Mouse (Mus musculus) lung, postnatal 10 days (tissue): ENCODE measurements around the gene Sik3.

Experiments
- DNase-seq: peaks from one replicate; pipeline ENCODE4 v3.0.0; 2021

The Sik3 gene

DNA sequence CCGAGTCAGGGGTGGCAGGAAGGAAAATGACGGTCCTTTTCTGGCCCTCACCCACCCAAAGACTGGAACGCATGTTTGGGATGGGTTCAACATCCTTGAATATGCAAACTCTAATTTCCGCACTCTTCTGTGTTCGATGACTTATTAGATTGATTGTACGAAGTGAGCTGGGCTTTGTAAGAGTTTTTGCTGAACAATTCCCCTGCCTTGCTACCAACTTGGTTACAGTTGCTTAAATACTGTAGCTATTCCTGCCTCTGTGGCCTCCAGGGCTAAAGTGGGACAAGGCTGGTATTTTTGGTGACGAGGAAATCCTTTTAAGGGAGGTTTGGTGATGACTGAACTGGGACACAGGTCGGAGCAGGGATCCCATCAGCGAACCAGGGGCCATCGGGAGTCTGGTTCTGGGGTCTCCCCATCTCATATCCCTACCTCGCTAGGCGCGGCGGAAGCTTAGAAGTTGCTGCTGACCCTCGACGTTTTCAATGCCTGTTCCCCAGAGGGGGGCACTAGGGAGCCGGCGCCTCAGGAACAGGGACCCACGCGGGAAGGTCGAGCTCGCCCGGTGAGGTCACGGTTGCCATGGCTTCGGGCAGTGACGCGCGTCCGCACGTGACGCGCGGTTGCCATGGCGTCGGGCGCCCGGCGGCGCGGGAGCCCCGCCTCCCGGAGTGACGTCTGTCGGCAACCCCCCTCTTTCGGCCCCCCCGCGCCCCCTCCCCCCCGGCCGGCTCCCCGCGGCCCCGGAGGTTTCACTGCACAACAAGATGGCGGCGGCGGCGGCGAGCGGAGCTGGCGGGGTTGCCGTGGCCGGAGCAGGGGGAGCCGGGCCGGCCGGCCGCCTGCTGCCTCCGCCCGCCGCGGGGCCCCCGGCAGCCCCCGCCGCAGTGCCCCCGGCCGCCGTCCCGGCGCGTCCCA lies at the start of gene Sik3, which contains the start of gene Pafah1b2:
Gene Sik3 (plus strand): TSS at position 730 of the 918 bp plus-strand sequence.
Gene Pafah1b2 (minus strand): TSS at position 600 of the 918 bp plus-strand sequence.
- peak; percentile 96 for DNase-seq

DNA sequence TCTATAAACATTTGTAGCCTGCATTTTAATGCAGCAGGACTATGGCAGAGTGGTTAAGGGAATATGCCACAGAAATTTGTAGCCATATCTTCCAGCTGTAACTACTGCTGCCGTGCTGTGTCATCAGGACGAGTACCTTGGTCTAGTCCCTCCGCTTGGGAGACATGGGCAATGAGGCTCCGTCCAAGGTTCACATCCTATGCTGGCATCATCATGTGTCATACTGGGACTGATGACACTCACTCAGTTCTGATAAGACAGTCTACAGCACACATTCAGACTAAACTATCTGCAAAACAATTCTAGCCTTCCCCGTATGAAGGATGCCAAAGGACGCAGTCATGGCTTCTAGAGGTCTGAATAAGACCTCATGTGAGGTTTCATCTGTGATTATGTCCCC lies 49.0 kb upstream of the Sik3 start:
- no peak for DNase-seq

DNA sequence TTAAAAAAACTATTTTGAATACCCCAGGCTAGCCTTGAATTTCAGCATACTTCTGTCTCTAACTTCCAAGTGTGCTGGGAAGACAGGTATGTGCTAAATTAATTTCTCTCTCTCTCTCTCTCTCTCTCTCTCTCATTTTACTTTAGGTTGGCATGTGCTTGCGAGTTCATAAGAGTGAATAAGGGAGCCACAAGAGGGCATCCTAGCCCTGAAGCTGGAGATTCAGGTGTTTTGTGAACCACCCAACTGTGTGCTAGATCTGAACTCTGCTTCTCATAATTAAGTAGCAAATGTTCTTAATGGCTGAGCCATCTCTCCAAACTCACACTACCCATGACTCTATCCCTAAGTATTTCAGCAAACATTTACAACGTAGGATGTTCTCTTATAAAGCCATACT lies 35.7 kb upstream of the Sik3 start:
- DNase-seq: no peak

DNA sequence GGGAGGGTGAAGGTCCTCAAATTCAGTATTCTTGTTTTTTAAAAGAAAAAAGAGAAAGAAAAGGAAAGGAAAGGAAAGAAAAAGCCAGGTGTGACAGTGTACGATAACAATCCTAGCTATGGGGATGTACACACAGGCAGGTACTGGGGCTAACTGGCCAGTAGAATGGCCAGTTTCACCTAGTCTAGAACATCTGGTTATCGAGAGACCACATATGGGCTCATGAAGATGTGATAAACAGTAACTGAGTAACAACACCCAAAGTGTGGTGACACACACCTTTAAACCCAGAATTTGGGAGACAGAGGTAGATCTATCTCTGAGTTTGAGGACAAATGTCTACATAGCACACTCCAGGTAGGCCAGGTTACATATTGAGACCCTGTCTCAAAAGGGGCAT lies 32.8 kb upstream of the Sik3 start:
- no peak for DNase-seq

DNA sequence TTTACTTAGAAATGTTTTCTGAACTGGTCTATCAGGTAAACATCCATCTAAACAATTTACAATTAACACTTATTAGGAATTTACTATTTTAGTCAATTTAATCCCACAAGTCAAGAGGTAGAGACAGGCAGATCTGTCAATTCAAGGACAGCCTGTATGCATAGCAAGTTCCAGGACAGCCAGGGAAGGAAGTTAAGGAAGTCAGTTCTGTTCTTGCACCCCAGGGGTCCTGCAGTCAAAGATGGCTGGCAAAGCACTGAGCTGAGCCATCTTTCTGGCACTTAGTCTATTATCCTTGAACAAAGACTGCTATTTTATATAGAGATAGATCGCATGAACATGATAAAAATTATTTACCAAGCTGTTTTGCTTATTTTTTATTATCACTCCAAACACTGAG lies 32.0 kb upstream of the Sik3 start:
- no peak for DNase-seq

DNA sequence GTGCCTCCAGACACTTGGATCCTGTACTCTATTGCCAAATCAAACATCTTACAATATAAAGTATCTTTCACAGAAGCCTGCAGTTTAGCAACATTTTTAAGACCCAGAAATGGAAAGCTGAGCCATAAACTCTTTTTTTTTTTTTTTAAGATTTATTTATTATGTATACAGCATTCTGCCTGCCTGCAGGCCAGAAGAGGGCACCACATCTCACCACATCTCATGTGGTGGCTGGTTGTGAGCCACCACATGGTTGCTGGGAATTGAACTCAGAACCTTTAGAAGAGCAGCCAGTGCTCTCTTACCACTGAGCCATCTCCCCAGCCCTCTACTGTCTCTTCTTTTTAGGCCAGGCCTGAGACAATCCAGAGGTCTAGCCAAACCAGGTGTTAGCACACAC lies 31.3 kb upstream of the Sik3 start:
- no peak for DNase-seq

DNA sequence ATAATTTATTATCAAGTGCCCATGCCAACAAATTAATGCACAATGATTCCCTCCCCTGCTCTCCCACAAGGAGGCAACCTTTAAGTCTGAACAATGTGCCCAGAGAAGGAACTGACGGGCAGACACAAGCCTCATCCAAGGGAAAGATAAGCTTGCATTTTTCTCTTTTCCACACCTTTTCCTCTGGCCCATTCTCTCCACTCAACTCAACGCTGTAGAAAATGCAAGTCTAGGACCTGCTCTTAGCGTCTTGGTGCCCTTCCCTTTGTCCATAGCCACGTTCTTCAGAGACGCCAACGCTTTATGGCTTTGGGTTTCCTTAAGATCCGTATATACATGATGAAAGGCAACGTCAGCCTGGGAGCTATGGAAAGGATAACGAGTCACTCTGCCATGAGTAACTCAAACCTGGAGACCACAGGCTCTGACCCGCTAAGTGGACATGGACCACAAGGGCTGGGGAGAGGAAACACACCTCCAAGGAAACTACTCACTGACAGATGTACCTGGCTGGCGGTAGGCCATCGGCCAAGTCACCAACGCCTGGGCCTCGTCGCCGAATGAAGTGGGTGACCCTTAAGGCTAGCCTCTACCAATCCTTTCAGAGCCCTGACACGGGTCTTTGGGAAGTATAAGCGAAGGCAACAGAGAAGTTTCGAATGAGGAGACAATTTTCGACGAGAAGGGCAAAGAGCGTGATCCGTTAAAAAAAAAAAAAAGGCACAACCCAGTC lies 28.8 kb upstream of the Sik3 start:
- DNase-seq: peak; percentile 34

DNA sequence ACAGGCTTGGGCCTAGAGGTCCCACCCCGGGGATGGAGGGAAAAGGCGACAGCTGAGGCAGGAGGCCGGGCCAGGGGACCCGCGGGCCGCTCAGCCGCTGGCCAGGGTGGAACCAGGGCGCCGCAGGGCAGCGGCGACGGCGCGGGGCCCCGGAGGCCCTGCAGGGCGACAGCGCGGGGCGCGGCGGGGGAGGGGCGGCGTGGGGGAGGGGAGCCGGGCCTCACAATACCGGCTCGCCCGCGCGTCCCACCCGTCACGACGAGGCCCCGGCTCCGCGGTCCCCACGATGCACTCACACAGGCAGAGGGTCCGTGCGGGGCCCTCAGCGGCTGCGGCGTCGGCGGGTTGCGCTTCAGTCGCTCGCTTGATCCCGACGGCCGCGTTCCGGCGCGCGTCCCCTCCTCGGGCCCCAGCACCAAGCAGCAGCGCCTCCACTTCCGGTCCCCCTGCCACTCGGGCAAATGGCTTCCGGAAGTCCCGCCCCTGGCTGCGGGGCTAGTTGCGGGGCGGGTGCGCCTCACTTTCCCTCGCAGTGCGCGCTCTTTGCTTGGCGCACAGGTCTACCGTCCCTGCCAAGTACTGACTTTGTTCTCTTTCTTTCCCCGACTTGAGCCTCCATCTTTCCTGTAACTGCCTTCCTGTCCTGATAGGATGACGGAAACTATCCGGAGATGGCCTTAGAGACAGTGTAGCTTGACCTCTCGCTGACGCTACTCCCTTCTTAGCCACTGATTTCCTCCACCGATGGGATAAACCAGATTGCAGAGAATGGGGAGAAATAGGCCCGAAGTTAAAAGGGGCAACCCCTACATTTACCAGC lies 28.0 kb upstream of the Sik3 start:
- DNase-seq: peak; percentile 92

DNA sequence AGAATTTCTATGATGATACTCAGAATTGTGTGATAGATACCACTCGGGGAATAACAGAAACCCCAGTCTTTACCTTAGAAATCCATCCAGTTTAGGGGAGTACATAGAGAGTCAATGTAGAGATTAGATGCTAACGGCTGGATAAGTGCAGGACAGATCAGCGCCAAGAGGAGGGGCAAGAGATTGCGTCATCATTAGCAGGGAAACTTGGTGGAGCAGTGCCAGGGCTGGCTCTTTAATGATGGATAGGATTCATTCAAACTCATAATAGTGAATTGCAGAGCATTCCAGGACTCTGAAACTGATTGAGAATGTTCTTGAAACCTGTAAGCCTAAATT lies 27.4 kb upstream of the Sik3 start:
- peak; percentile 89 for DNase-seq

DNA sequence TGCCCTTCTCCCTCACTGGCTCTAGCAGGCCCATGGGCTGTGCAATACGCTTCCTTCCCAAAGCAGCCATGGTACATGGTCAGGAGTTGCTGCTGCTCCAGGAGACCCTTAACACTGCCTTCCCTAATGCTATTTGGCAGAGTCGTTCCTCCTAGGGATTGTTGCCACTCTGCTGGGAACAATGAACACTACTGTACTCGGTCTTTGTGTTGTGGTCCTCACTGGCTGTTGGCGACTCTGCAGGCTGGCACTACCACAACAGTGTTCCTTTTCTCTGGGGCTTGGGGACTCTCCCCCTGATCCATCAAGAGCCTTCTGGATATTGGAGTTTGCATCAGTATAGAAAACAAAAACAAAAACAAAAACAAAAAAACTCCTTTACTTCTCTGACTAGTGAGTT lies 13.6 kb upstream of the Sik3 start:
- no peak for DNase-seq

DNA sequence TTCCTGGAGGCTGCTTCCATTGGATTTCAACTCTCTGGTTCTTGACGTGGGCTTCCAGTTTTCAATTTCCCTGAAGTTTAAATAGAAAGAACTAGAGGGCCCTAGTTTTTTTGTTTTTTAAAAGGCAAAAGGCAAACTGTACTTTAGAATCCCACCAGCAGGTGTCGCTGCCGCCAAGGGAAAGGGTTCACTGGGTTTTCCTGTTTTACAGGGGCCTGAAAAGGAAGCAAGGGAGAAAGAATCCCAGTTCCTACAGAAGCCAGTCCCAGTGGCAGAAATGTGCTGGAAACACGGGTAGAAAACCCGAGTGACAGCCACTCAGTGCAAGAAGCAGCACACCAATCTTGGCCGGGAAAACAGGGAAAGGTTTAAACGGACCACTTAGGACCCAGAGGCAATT lies 8.9 kb upstream of the Sik3 start:
- peak; percentile 90 for DNase-seq

DNA sequence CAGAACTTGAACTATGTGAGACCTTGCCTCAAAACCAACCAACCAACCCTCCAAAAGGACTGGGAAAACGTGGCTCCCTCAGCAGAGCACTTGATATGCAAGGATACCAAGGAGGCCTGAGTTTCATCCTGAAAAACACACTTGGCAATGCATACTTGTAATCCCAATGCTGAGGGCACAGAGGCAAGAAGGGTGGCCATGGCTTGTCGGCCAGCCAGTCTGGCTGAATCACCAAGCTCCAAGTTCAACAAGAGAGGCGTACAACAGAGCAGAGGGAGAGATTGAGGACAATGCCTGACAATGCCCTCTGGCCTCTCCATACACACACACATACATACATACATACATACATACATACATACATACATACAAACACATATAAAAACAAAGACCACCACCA lies 8.1 kb upstream of the Sik3 start:
- DNase-seq: no peak

DNA sequence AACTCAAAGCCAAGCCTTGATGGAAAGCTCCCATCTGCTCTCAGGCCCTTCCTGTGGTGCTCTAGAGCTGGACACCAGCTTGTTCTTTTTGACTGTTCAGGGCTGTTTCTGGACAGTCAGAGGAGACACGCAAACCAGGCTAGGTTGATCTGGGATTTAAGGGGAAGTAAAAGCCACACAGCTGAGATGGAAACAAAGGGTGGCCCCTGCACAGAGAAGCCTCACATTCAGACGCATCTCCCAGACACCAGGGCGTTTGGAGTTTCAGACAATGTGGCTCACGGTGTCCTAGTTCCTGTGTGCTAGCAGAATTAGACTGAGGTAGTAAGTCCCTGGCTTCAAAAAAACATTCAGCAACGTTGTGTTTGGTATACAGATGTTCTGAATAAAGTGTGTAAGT lies 6.4 kb upstream of the Sik3 start:
- no peak for DNase-seq

DNA sequence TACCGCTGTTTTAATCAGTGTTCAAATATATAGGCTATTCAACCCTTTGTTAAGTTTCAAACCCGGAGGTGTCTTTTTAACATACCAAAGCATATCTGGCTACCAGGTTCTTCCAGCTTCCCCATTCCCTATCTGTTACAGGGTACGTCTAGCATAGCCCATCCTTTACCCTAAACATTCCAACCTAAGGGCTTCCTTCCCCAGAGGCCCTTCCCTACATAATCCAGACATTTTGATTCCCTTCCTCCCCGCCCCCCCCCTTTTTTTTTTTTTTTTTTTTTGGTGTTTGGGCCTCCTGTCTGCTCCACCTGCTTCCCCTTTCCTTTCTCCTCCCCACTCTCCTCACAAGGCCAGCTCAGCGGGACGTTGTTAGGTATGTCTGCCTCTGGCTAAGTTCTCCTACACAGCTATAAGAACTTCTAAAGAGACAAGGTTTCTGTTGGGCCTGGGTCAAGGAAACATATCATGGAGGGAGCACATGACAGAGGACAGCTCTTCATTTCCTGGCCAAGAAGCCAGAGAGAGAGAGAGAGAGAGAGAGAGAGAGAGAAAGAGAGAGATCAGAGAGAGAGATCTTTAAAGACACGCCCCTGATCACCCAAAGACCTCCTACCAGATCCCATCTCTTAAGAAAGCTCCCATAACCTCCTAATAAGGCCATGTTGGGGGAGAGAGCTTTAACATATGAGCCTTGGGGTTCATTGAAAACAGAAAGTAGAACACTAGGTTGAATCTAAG lies 3.5 kb upstream of the Sik3 start:
- no peak for DNase-seq

DNA sequence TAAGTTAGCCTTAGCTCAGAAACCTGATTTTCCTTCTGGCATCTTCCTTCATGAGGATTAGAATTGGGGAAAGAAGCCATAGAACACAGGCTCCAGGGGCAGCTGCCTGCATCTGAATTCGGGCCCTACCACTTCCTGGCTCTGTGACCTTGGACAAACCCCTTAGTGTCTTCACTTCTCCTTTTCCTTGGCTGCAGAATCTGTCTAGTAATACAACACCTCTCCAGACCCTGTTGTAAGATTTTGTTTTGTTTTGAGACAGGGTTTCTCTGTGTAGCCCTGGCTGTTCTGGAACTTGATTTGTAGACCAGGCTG lies 3.0 kb upstream of the Sik3 start:
- no peak for DNase-seq

DNA sequence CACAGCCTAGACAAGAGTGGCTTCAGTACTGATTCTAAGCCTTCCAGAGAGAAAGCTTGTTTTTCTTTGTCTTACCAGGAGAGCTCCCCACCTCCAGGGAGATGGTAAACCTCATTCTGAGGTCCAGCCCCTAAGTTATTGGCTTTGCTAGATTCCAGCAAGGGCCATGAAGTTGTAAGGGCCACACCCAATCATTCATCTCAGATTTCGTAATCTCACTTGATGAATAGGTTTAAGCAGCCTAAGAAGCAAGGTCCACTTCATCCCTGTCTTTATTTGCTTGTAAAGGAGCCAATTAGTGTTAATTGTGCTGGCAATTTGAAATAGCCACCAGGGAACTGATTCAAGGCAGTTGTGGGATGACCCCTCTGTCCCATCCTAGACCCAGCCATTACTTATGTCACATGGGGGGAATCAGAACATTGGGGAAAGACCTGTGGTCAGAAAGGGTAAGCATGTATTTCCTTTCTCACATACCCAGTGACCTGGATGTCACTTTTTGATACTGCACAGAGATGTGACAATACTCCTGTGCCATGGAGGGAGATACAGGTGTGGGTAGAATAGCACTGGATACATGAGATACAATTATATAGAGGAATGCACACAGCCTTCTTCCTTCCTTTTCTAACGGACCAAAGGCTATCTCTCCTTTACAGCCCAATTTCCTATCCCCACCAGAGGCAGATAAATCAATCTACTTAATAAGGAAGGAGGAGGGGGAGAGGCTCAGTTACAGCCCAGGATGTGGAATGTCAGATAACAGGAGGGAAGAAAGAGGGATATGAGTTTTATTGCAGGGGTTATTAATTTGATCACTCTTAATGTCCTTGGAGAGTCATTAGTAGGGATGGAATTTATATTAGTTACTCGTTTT lies 1.3 kb upstream of the Sik3 start:
- DNase-seq: no peak

DNA sequence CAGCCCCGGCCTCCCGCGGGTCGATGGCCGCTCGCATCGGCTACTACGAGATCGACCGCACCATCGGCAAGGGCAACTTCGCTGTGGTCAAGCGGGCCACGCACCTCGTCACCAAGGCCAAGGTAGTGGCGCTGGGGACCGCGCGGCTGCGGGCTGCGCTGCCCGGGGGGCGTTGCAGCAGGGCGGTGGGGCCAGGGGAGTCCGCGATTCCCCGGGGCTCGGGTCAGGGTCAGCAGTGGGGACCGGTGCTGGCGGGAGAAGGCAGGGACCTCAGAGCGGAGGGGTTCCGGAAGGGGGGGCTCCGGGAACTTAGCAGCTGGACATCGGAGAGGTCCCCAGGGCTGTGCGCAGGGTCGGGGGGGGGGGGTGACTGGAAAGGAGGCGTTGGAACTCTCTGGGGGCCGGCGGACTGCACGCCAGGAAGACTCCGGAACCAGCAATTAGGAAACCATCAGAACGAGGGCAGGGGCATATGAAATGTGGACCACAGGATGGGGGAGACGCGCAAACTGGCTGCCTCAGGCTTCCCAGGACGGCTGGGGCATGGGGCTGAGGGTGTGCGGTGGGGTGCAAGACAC lies 478 bp downstream of the Sik3 start:
- peak; percentile 60 for DNase-seq

DNA sequence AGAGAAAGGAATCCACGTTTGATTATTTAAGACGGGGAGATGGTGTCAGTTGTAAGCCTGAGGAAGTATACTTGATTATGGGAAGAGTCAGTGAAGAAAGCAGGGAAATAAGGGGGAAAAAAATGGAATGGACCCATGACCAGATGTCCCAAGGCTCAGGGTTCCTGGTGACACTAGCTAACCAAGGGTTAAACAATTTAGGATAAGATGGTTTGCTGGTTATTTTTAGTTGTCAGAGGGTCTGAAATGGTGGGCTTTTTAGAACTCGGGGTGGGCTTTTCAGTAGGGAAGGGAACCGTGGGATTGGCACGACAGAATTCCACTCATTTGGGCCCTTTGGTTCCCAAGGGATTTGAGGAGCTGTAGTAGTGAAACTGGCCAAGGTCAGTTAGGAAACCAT lies 996 bp downstream of the Sik3 start:
- DNase-seq: no peak

DNA sequence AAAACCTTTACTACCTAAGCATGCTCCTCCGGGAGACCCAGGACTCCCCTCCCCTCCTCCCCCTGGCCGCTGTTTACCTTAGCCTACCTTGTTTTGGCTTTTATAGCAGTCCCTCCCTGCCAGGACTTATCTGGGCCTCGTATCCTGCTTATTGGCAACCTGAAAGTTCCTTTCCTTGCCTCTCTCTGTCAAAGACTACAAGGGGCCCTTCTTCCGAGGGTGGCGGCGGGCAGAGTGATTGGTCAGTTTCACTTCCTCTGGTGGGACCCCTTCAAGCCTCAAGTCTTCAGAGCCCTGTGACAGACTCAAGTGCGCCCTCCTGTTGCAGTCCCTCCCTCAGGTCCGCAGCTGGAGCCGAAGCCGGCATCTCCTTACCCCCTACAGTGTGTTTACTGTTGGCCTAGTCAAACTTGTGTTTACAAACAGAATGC lies 1.6 kb downstream of the Sik3 start:
- peak; percentile 75 for DNase-seq

DNA sequence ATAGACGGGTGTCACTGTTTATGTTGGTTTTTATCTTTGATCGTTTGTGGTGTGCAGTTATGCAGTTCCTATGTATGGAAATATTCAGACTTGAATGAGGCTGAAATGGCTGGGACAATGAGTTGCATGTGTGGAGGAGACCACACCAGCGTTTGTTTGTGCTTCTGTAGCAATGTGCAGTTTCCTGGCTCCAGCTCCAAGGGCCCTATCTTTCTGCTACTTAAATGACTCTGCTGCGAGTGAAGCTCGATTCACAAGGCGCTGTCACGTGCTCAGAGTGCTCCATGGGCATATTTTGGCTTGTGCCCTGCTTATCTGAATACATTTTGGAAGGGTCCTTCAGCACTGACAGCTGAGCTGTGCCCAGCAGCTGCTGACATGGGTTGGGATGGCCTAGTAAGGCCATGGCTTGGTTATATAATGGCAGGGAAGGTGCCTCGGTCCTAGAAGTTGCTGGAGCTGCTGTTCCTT lies 2.5 kb downstream of the Sik3 start:
- peak; percentile 41 for DNase-seq

DNA sequence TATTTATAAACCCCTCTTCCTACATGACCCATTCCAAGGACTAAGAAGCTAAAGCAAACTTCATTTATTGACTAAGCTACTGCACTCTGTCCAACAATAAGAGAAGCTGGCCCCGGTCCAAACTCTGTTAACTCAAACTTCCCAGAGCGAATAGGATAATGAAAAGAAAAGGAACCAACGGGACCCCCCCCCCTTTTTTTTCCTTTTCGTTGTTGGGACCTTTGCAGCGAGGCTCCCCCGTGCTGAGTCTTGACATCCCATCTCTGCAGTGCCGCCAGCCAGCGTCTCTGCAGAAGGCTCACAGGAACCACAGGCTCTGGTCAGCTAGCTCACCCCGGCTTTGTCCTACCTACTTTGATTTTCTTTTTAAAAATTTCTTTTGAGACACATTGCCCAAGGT lies 3.2 kb downstream of the Sik3 start:
- DNase-seq: peak; percentile 61
